Mouse (Mus musculus): Measurements from ENCODE around the gene Psma3.

- TF ChIP-seq POLR2A (IDR thresholded peaks at IDR 0.05; ENCODE audit: control insufficient read depth, extremely low read depth, insufficient read depth, low read length, poor library complexity) (no peak), CTCF (IDR thresholded peaks at IDR 0.05; ENCODE audit: borderline replicate concordance, control insufficient read depth, extremely low read depth, insufficient read depth, low read length, poor library complexity) (no peak)
Observed at GRCm38 (mm10) chr12:70997225-70997624, 22.8 kb downstream of the Psma3 start.
